Mouse (Mus musculus): ENCODE data around the gene Mrpl49. TPM values are rescaled to one million over a fixed set of nuclear protein-coding genes. Genes with fewer than 3 reads are reported as not detected.

Gene Mrpl49
- 32.4 and 33.5 TPM in 2 replicates for polyA plus RNA-seq (2012; rRNA removed)

GRCm38 (mm10) chr19:6057313-6058096, at the start of gene Mrpl49, which contains the start of gene Fau:
Gene Mrpl49 (minus strand): TSS chr19:6057785.
Gene Fau (plus strand): TSS chr19:6057844.
- DNase-seq (ENCODE audit: low spot score) = peak; percentile 95

DNA sequence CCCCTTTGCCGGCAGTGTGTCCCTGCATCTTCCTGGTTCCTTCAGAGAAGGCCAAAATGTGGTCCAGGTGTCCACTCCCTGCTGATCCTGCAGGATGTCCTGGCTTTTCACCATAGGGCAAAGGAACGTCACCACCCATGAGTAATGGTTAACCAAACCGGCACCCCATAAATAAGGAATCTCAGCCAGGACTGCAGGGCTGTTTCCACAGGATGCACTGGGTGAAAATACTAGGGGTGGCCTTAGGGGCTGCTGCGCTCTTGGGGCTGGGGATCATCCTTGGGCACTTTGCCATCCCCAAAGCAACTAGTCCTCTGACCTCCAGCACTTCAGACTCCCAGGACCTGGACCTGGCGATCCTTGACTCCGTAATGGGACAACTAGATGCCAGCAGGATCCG, 48.0 kb upstream of the Mrpl49 start, which contains the start of gene Naaladl1:
Gene Naaladl1 (plus strand): TSS at position 197 of the 400 bp plus-strand sequence.
- no peak for DNase-seq (ENCODE audit: low spot score)

- no peak for DNase-seq (ENCODE audit: low spot score)
Observed at GRCm38 (mm10) chr19:6104476-6104875, 46.9 kb upstream of the Mrpl49 start.

DNA sequence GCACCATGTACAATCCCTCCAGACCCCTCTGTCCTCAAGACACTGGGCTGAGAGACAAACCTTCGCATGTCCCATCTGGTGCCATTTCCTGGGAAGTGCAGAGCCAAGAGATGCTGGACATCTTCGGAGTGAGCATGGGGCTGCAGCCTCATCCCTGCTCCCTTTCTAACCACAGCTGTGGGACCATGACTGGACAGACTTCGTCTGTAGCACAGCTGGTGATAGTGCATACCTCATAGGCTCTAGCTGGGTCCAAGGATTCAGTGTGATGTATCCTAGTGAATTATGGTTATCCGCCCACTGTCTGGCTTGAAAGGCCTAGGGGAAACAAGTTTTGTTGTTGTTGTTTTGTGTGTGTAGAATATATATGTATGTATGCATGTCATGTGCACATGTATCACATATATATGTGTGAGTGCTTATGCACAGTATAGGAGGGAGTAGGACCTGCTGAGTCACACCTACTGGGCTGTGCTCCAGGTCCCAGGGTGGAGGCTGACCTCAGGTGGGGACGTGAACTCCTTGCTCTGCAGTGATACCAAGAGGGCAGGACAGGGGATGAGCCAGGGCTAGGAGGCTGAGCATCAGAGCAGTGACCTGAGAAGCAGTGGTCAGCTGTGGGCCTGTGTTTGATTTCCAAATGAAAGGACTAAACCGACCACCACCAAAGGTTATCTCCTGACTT, 44.7 kb upstream of the Mrpl49 start:
- DNase-seq (ENCODE audit: low spot score) = no peak

DNA sequence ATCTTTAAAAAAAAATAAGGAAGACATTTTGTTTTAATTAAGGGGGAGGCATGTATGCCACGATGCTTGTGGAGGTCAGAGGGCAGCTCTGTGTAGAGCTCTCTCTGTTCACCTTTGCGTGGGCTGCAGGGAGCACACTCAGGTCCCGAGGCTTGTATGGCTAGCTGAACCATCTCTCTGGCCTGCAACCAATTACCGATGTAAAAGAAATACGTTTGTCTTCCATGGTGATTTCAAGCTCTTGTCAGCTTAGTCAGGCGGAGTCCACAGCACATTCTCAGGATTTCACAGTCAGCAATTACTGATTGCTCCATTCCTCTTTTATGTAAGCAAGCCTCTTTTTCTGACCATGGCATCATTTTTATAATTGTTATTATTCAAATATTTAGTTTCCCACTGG, 43.6 kb upstream of the Mrpl49 start:
- DNase-seq (ENCODE audit: low spot score) = no peak

- DNase-seq (ENCODE audit: low spot score) = no peak
Observed at GRCm38 (mm10) chr19:6097847-6098246, 40.3 kb upstream of the Mrpl49 start.

- DNase-seq (ENCODE audit: low spot score) = no peak
Observed at GRCm38 (mm10) chr19:6094119-6094518, 36.5 kb upstream of the Mrpl49 start, which contains the start of gene AC131692.1. Gene AC131692.1 (plus strand): TSS chr19:6094419.

- no peak for DNase-seq (ENCODE audit: low spot score)
Observed at GRCm38 (mm10) chr19:6088841-6089240, 31.3 kb upstream of the Mrpl49 start.

DNA sequence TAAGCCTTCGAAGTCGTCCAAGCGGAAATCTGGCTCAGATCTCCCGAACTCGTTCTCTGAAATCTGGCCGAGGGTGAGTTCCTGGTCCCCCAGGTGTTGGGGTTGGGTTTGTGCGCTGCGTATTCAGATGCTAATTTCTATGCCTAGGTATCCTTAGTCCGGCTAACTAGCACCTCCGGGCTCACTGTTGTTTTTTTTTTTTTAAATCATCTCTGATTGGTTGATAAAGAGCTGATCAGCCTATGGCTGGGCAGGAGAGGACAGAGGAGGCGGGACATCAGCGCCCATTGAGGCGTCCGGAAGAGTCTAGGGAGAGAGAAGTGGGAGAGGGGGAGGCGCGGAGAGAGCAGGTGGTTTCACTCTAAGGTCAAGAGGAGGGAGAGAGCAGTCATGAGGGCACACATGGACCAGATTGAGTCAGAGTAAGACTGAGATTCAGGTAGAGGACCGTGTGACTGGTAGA, 27.9 kb upstream of the Mrpl49 start:
- no peak for DNase-seq (ENCODE audit: low spot score)

- peak; percentile 82 for DNase-seq (ENCODE audit: low spot score)
Observed at GRCm38 (mm10) chr19:6084478-6085248, 27.1 kb upstream of the Mrpl49 start, which contains the start of the genes Zfpl1 and Cdca5. Gene Zfpl1 (minus strand): TSS chr19:6084956. Gene Cdca5 (plus strand): TSS chr19:6084983.

DNA sequence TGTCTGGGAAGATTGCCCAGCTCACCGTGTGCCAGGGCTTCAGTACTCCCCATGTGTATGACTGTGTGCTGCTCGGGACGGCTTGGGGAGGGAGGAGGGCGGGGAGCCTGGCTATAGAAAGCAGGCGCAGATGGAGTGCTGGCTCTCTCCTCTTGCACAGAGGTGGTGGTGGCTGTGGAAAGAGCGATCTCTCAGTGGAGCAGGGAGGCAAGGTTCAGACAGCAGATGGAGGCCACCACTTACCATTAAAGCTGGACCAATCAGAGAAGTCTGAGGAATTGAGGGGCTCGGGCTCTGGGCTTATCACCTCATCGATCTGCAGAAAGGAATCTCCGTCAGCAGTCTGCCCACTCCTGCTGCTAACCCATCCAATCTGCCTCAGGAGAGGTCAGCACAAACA, 24.6 kb upstream of the Mrpl49 start, which contains the start of gene Gm28374:
Gene Gm28374 (minus strand): TSS at position 101 of the 400 bp plus-strand sequence.
- no peak for DNase-seq (ENCODE audit: low spot score)

- no peak for DNase-seq (ENCODE audit: low spot score)
Observed at GRCm38 (mm10) chr19:6079983-6080480, 22.4 kb upstream of the Mrpl49 start, which contains the start of gene Tmem262. Gene Tmem262 (plus strand): TSS chr19:6080033.

DNA sequence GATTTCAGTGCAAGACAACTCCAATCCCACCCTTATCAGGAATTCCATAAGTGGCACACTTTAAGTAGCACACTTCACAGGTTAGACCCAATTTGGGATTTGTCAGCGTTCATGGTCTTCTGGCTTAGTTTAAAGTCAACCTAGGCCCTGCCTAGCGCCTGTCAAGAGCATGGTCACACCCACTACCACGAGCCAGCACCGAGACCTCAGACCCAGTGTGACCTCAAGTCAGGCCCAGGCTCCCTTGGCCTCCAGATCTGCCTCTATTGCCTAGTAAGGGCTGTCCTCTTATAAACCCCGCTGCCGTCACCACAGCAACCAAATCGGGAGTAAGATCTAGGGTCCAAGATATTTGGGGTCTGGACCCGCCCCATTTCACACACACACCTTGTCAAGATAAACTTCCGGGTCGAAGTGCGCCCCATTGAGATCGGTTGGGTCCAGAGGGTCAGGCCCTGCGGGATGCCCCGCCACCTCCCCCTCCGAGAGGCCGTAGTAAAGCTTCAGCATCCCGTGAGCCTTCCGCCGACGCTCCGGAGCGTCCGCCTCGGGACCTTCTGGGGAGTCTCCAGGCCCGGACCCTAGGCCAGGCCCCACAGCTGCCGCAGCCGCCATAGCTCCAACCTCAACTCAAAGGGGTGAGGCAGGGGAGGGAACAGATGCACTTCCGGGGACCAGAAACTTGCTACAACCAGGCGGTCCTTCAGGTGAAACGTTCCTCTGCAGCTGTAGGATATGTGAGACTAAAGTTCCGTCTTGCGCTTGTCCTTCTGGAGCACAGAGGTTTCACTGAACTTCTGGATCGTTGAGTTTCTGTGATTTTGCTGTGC, 19.2 kb upstream of the Mrpl49 start, which contains the start of gene Vps51:
Gene Vps51 (minus strand): TSS at position 668 of the 830 bp plus-strand sequence.
- DNase-seq (ENCODE audit: low spot score) = peak; percentile 66

DNA sequence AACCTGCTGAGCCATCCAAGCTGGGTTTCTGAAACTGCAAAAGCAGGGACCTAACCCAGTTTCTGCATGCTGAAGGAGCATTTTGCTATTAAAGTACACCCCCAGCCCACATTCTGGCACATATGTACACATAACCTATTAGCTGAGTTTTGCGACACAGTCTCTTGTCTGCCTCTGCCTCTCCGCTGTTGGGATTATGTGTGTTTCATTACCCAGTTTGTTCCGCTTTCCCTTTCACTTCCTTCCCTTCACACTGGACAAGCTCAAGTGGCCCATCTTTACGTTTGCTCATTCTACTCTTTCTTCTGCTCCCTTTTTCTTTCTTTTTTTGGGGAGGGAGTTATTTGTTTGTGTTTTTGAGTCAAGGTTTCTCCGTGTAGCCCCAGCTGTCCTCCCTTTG, 16.3 kb upstream of the Mrpl49 start:
- no peak for DNase-seq (ENCODE audit: low spot score)

- DNase-seq (ENCODE audit: low spot score) = no peak
Observed at GRCm38 (mm10) chr19:6071261-6071660, 13.7 kb upstream of the Mrpl49 start.

GRCm38 (mm10) chr19:6070571-6071250, 13.1 kb upstream of the Mrpl49 start:
- DNase-seq (ENCODE audit: low spot score) = no peak

- DNase-seq (ENCODE audit: low spot score) = no peak
Observed at GRCm38 (mm10) chr19:6069851-6070250, 12.3 kb upstream of the Mrpl49 start.

- no peak for DNase-seq (ENCODE audit: low spot score)
Observed at GRCm38 (mm10) chr19:6068951-6069350, 11.4 kb upstream of the Mrpl49 start.

DNA sequence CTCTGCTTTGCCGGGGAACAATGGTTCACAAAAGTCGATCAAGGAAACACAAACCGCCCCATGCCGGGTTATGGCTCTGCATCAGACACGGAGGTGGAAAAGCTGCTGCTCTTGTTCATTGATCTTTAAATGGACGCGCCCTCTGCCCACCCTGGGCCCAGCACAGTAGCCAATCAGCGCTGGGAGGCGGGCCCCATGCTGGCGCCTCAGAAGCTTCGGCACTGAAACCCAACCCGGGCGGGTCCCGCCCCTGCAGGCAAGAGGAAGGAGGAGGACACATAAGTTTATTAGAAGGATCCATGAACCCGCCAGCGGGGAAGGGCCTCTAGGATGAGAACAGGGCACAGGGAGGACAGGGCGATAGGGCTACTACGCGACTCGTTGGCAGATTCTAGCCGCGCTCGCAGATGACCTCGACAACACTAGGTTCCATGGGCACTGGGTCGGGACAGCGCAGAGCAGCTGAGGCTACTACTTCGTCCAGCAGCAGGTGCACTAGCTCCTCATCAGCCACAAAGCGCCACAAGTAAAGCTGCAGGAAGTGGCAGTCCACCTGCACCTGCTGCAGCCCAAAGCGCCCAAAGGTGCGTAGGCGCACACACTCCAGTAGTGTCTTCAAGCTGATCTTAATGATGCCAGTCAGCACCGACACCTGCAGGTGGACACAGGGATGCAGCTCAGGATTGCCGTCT, 10.3 kb upstream of the Mrpl49 start, which contains the start of gene Tm7sf2:
Gene Tm7sf2 (minus strand): TSS at position 650 of the 692 bp plus-strand sequence.
- peak; percentile 80 for DNase-seq (ENCODE audit: low spot score)
